Comparison of ENCODE assay signal across 9 mouse cellular contexts in the genomic region with DNA sequence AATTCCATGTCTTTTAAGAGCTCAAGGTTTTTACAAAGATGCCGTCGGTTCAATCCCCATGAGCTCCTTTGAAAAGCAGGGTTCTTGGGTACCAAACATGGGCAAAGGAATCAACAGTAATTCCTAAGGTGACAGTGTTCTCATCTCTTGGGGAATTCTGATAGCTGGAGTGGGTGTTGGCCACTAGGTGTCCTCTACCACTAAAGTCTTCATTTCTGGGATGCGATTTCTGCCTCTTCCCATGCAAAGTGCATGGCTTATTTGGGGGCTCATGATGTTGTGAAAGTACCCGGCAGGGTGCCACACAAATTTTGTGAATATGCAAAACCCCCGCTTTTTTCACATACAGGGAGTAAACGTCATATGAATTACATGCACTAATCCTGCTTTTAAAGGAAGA. TPM values are rescaled to one million over a fixed set of nuclear protein-coding genes. Genes with fewer than 3 reads are reported as not detected.
DNase-seq lines count a peak whose midpoint lies in the region; ATAC-seq and TF ChIP-seq lines count a peak whose summit lies in the region.
"Had no signal": no experiment of that assay in that cellular context is flagged by ENCODE, and none has a peak within 500 bp of the region (broad histone marks: within the 10 kb centered on the region; RNA-seq: fewer than 3 reads in every experiment).

No protein-coding gene starts in this region.

- H3K9me3 ChIP-seq in heart, embryonic 11.5 days (replicated peaks; ENCODE audit: control insufficient read depth, low read length), result no peaks in the 10 kb centered on the region
- H3K9me3 ChIP-seq in liver, postnatal 0 days (ENCODE audit: low read length), result no peaks in the 10 kb centered on the region
- no peaks in the 10 kb centered on the region for H3K9me3 ChIP-seq in liver, embryonic 12.5 days (replicated peaks)
- H3K9me3 ChIP-seq: megakaryocyte, embryonic 14.5 days had no signal

- no peaks in the 10 kb centered on the region for H3K36me3 ChIP-seq in heart, embryonic 11.5 days (ENCODE audit: control insufficient read depth, insufficient read depth, low read length)
- no peaks in the 10 kb centered on the region for H3K36me3 ChIP-seq in liver, postnatal 0 days (replicated peaks; ENCODE audit: insufficient read depth, low read length)
- H3K36me3 ChIP-seq in liver, embryonic 12.5 days, result no peaks in the 10 kb centered on the region

- ATAC-seq in heart, embryonic 11.5 days (replicated peaks; ENCODE audit: insufficient number of reproducible peaks, low FRiP score, low TSS enrichment), result no peak
- ATAC-seq in liver, postnatal 0 days, result no peak
- ATAC-seq in liver, embryonic 12.5 days, result no peak

- no peak overlapping the region for H3K4me3 ChIP-seq in heart, embryonic 11.5 days (ENCODE audit: low read depth, low read length)
- no peak overlapping the region for H3K4me3 ChIP-seq in liver, postnatal 0 days (ENCODE audit: low read depth, low read length)
- H3K4me3 ChIP-seq in liver, embryonic 12.5 days, result no peak overlapping the region
- H3K4me3 ChIP-seq: megakaryocyte, embryonic 14.5 days had no signal

- peak; percentile 66 for TF ChIP-seq CTCF in liver, postnatal 0 days (IDR thresholded peaks at IDR 0.05; ENCODE audit: low read depth)

- WGBS in heart, embryonic 11.5 days (ENCODE audit: insufficient replicate concordance), result 25% methylated on average over 6 of the region's 6 CpGs
- 22% methylated on average over 6 of the region's 6 CpGs for WGBS in liver, postnatal 0 days (ENCODE audit: insufficient replicate concordance)
- 23% methylated on average over 6 of the region's 6 CpGs for WGBS in liver, embryonic 12.5 days (ENCODE audit: insufficient replicate concordance)

- TF ChIP-seq EP300 in liver, postnatal 0 days (IDR thresholded peaks at IDR 0.05; ENCODE audit: low read depth), result no peak

- H3K4me1 ChIP-seq in heart, embryonic 11.5 days (ENCODE audit: control insufficient read depth, insufficient read depth, low read length), result no peaks in the 10 kb centered on the region
- H3K4me1 ChIP-seq in liver, postnatal 0 days (ENCODE audit: insufficient read depth), result no peaks in the 10 kb centered on the region
- H3K4me1 ChIP-seq in liver, embryonic 12.5 days, result 0 out of 2 replicates have a peak, but pooled peaks cover 3% of the 10 kb centered on the region

- no peak overlapping the region for H3K4me2 ChIP-seq in heart, embryonic 11.5 days
- no peak overlapping the region for H3K4me2 ChIP-seq in liver, postnatal 0 days (ENCODE audit: low read depth, low read length)
- H3K4me2 ChIP-seq in liver, embryonic 12.5 days, result no peak overlapping the region

- no peak overlapping the region for H3K27ac ChIP-seq in heart, embryonic 11.5 days (ENCODE audit: low read depth, low read length)
- no peak overlapping the region for H3K27ac ChIP-seq in liver, postnatal 0 days (ENCODE audit: low read depth)
- H3K27ac ChIP-seq in liver, embryonic 12.5 days, result no peak overlapping the region

- no peak overlapping the region for H3K9ac ChIP-seq in heart, embryonic 11.5 days (ENCODE audit: low read depth, low read length)
- H3K9ac ChIP-seq in liver, postnatal 0 days (replicated peaks), result no peak overlapping the region
- H3K9ac ChIP-seq in liver, embryonic 12.5 days, result no peak overlapping the region

- DNase-seq in heart, adult 11 months, result peak; percentile 19
- DNase-seq in liver, postnatal 0 days, result no peak
- DNase-seq in adipocyte (ENCODE audit: low spot score), result peak; percentile 50
- peak; percentile 23 for DNase-seq in mesoderm, embryonic 11.5 days (ENCODE audit: low read depth, low spot score)
- no peak for DNase-seq in adrenal gland, adult 2 months
- DNase-seq in frontal cortex, postnatal 14 days (ENCODE audit: low spot score in 2 of 2), result no peak

- H3K27me3 ChIP-seq in heart, embryonic 11.5 days (ENCODE audit: control insufficient read depth, insufficient read depth, low read length), result peaks cover 5% of the 10 kb centered on the region
- H3K27me3 ChIP-seq in liver, postnatal 0 days (ENCODE audit: insufficient read depth, low read length), result peaks cover 27% of the 10 kb centered on the region
- H3K27me3 ChIP-seq in liver, embryonic 12.5 days (replicated peaks), result peaks cover 44% of the 10 kb centered on the region

RNA-seq across cellular contexts. Expression of a gene that starts 46.3 kb away (rescaled TPM):
- 165 and 188 TPM in 2 replicates for polyA plus RNA-seq in heart, embryonic 11.5 days (2014; fragmentation: Nextera tagmentation; extraction: Ambion mirVana)
- 76.4 and 84.0 TPM in 2 replicates for polyA plus RNA-seq in liver, postnatal 0 days (2015; fragmentation: Nextera tagmentation; extraction: Ambion mirVana)
- polyA plus RNA-seq in liver, embryonic 12.5 days (2016; fragmentation: Nextera tagmentation; extraction: Ambion mirVana), result 154 and 156 TPM in 2 replicates
- total RNA-seq in adrenal gland, adult 2 months (2021), result 100 to 1,000 TPM; 162 to 201 TPM
- polyA plus RNA-seq in adrenal gland, adult 2 months (2012; rRNA removed), result 226 and 328 TPM in 2 replicates

Comparison
In these comparisons a context has a peak if more than half of its experiments do, and no peak if none do; other contexts are left out.
1. DNase-seq: peak in heart, adult 11 months (single experiment), adipocyte (single experiment) and mesoderm, embryonic 11.5 days (single experiment); none in liver, postnatal 0 days (single experiment), adrenal gland, adult 2 months (single experiment) and frontal cortex, postnatal 14 days (0 of 2).